Mouse (Mus musculus): Measurements from ENCODE around the gene Anpep.

GRCm38 (mm10) chr7:79883613-79884334 is 22.9 kb upstream of the Anpep start:
- no peak for TF ChIP-seq CTCF (IDR thresholded peaks at IDR 0.05; ENCODE audit: low read depth)
- no peak for TF ChIP-seq EP300 (optimal IDR thresholded peaks at IDR 0.05)

Measured in stomach, postnatal 0 days (tissue).